Mouse (Mus musculus) liver, embryonic 15.5 days (tissue): ENCODE measurements around the gene Fcgr2b. TPM values are rescaled to one million over a fixed set of nuclear protein-coding genes. Genes with fewer than 3 reads are reported as not detected.
"Not testable (repeated sequence)": the region's sequence is repeated elsewhere in the genome, so short reads cannot be mapped to it uniquely, and the experiment has no call there.

Experiments used
- ATAC-seq: fragments of 200-750 bp; cut with Nextera tagmentation; 2 replicates; pipeline ENCODE4 v1.8.0; 2017; ENCODE audit warnings: moderate number of reproducible peaks, mild to moderate bottlenecking, moderate library complexity; ENCODE audit not compliant: insufficient read depth
- H3K27ac ChIP-seq: fragments of 300-500 bp; sonication (generic); replicated peaks from 2 replicates; pipeline ENCODE4 v1.5.1; 2015; ENCODE audit warnings: mild to moderate bottlenecking, inconsistent platforms
- H3K27me3 ChIP-seq: fragments of 300-500 bp; sonication (generic); 2 replicates; pipeline ENCODE4 v1.6.1; 2015; ENCODE audit warnings: mild to moderate bottlenecking, inconsistent platforms
- H3K36me3 ChIP-seq: fragments of 300-500 bp; sonication (generic); replicated peaks from 2 replicates; pipeline ENCODE4 v1.6.1; 2015; ENCODE audit warnings: moderate library complexity, mild to moderate bottlenecking, inconsistent platforms
- H3K4me1 ChIP-seq: fragments of 300-500 bp; sonication (generic); replicated peaks from 2 replicates; pipeline ENCODE4 v1.6.1; 2015; ENCODE audit warnings: inconsistent platforms
- H3K4me2 ChIP-seq: fragments of 300-500 bp; sonication (generic); 2 replicates; pipeline ENCODE4 v1.6.1; 2015; ENCODE audit warnings: moderate library complexity, mild to moderate bottlenecking, inconsistent platforms
- H3K4me3 ChIP-seq: fragments of 300-500 bp; sonication (generic); replicated peaks from 2 replicates; pipeline ENCODE4 v1.5.1; 2015; ENCODE audit warnings: mild to moderate bottlenecking, inconsistent platforms
- H3K9ac ChIP-seq: fragments of 300-500 bp; sonication (generic); 2 replicates; pipeline ENCODE4 v1.6.1; 2015; ENCODE audit warnings: moderate library complexity, mild to moderate bottlenecking, inconsistent platforms
- H3K9me3 ChIP-seq: fragments of 300-500 bp; sonication (generic); replicated peaks from 2 replicates; pipeline ENCODE4 v1.6.1; 2016; ENCODE audit warnings: inconsistent platforms
- WGBS: fragments of 180-500 bp; shearing (Covaris S2); methylation state at CpG from one replicate; pipeline ENCODE4 v1.1.7; 2015; ENCODE audit warnings: mixed read lengths; ENCODE audit not compliant: insufficient replicate concordance; 5-methylcytosine and 5-hydroxymethylcytosine counted together
- polyA plus RNA-seq: library from polyadenylated mRNA; unstranded; fragments of >200 nt; fragmentation: Nextera tagmentation; extraction: Ambion mirVana; gene quantifications from 2 replicates; pipeline ENCODE4 v1.2.1, GENCODE M21; 2015

Gene Fcgr2b
- polyA plus RNA-seq, 1 experiment from 2014 or later, result 4.8 TPM

DNA sequence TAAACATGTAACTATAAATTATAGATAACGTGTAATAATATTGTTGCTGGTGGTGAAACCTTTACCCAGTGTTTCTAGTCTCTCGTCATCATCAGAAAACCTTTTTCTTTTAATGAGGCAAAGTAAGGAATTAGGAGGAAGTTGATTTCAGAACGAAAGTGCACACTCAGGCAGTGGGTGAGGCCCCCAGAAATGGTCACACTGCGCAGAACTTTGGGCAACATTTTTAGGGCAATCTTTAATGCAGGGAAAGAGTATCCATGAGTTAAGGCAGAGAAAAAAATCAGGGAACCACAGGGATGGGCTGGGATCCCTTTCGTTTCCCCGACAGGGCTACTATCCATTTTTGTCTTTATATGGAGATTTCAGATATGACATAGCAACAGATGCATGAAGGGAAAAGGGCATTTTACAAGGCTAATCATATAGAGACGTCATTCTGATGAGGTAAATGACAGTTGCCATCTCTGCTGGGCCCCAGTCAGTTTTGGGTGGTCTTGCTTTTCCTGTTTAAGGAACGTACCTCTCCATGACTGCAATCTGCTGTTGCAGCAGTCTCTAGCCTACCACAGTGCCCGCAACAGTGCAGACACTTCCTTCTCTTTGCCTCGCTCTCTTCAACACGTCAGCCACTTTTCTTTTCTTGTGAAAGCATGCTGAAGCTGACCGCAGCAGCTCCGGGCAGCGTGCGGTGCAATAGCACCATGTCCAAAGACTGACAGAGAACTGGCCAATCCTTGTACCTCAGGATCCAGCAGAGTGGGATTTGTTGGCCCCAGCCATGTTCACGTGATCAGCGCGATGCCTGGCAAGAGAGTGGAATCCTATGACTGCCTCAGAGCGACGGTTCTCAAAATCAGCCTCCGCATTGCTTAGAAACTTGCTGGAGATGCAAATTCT lies 21.7 kb upstream of the Fcgr2b start:
- H3K27ac ChIP-seq, result peak overlapping the region; percentile 19
- H3K4me2 ChIP-seq, result peak overlapping the region; percentile 47
- ATAC-seq, result peak; percentile 64
- H3K36me3 ChIP-seq, result no peaks in the 10 kb centered on the region
- WGBS, result 20% methylated on average over 21 of the region's 21 CpGs
- 0 out of 2 replicates have a peak, but pooled peaks cover 5% of the 10 kb centered on the region for H3K4me1 ChIP-seq
- peak overlapping the region; percentile 17 for H3K4me3 ChIP-seq
- H3K9ac ChIP-seq, result no peak overlapping the region
- no peaks in the 10 kb centered on the region for H3K9me3 ChIP-seq
- H3K27me3 ChIP-seq, result no peaks in the 10 kb centered on the region

DNA sequence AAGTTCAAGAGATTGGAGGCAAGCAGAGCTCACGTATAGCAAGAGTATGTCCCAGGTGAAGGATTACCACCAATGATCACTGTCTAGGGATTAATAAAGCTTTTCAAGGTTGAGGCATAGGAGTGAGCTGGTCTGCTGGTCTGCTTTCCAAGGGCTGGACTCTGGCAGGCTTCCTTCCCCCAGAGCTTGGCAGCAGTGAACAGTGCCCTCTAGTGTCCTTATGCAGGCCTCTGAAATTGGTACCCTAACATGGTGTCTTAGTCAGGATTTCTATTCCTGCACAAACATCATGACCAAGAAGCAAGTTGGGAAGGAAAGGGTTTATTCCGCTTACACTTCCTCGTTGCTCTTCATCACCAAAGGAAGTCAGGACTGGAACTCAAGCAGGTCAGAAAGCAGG lies 20.4 kb upstream of the Fcgr2b start:
- Histone ChIP-seq H3K27ac (no peak overlapping the region), H3K36me3 (no peaks in the 10 kb centered on the region), H3K4me1 (0 out of 2 replicates have a peak, but pooled peaks cover 5% of the 10 kb centered on the region), H3K27me3 (no peaks in the 10 kb centered on the region), H3K9ac (no peak overlapping the region), H3K4me3 (no peak overlapping the region), H3K4me2 (no peak overlapping the region), H3K9me3 (no peaks in the 10 kb centered on the region)
- WGBS, result 25% methylated on average over 3 of the region's 3 CpGs
- ATAC-seq, result no peak

GRCm38 (mm10) chr1:170996034-170996433 lies 19.7 kb upstream of the Fcgr2b start:
- H3K9me3 ChIP-seq, result no peaks in the 10 kb centered on the region
- H3K4me1 ChIP-seq, result 0 out of 2 replicates have a peak, but pooled peaks cover 5% of the 10 kb centered on the region

GRCm38 (mm10) chr1:170992550-170992949 lies 16.2 kb upstream of the Fcgr2b start:
- Histone ChIP-seq H3K9me3 (no peaks in the 10 kb centered on the region), H3K4me3 (no peak overlapping the region), H3K4me1 (no peaks in the 10 kb centered on the region), H3K9ac (no peak overlapping the region), H3K27me3 (no peaks in the 10 kb centered on the region; the same call in 1 of the 2 replicates), H3K27ac (no peak overlapping the region), H3K36me3 (no peaks in the 10 kb centered on the region), H3K4me2 (no peak overlapping the region)
- 45% methylated on average over 5 of the region's 5 CpGs for WGBS
- ATAC-seq, result no peak

More at GRCm38 (mm10) chr1:170996034-170996433, 19.7 kb upstream of the Fcgr2b start:
- Histone ChIP-seq H3K27ac (no peak overlapping the region), H3K36me3 (no peaks in the 10 kb centered on the region), H3K4me3 (no peak overlapping the region), H3K4me2 (no peak overlapping the region), H3K27me3 (no peaks in the 10 kb centered on the region), H3K9ac (no peak overlapping the region)
- WGBS, result 45% methylated on average over 3 of the region's 3 CpGs
- ATAC-seq, result no peak

DNA sequence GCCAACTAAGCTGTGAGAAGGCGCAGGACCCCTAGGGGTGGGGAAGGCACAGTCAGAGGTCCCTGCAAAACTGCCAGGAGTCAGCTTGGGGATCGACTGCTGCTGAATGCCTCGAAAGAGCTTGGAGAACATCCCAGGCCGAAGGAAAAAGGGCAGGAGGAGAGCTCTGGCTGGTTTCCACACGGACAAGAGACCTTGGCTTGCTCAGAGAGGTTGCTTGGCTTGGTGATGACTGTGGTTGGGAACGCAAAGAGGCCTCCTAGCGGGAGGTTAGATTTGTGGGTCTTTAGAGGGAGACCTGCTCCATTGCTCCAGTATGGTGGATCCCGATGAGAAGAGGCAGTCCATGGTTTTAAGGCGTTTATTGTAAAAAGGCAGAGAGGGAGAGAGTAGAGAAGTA lies 13.3 kb upstream of the Fcgr2b start:
- Histone ChIP-seq H3K27me3 (no peaks in the 10 kb centered on the region; the same call in 1 of the 2 replicates), H3K27ac (no peak overlapping the region), H3K9ac (no peak overlapping the region), H3K4me2 (no peak overlapping the region), H3K36me3 (no peaks in the 10 kb centered on the region), H3K4me3 (no peak overlapping the region), H3K9me3 (no peaks in the 10 kb centered on the region), H3K4me1 (no peaks in the 10 kb centered on the region)
- WGBS, result 58% methylated on average over 9 of the region's 9 CpGs
- ATAC-seq, result no peak

GRCm38 (mm10) chr1:170985861-170986260 lies 9.5 kb upstream of the Fcgr2b start:
- no peaks in the 10 kb centered on the region for H3K9me3 ChIP-seq
- H3K27me3 ChIP-seq, result no peaks in the 10 kb centered on the region; the same call in 1 of the 2 replicates
- no peak overlapping the region for H3K9ac ChIP-seq
- H3K36me3 ChIP-seq, result no peaks in the 10 kb centered on the region
- ATAC-seq, result no peak
- WGBS, result 69% methylated on average over 5 of the region's 5 CpGs
- H3K4me1 ChIP-seq, result no peaks in the 10 kb centered on the region
- no peak overlapping the region for H3K4me3 ChIP-seq
- no peak overlapping the region for H3K27ac ChIP-seq
- no peak overlapping the region for H3K4me2 ChIP-seq

GRCm38 (mm10) chr1:170985092-170985491 lies 8.7 kb upstream of the Fcgr2b start:
- ATAC-seq, result no peak
- WGBS, result 42% methylated on average over 3 of the region's 3 CpGs

DNA sequence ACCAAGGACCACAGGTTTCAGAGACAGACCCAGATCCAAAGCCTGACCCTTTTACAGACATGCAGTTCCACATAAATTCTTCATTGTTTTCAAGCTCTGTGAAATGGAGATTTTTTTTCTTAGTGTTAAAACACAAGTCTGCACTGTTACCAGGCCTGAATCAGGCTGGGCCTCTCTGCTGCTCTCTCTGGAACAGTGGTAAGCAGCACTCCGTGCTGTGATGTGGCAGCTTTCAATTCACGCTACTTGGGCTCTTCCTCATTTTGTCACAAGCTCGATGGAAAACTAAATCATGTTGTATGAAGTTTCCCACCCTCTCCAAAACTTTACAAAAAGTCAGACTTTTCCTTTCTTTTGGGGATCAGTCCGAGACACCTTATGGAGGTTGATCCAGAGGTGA lies 6.7 kb upstream of the Fcgr2b start:
- H3K9me3 ChIP-seq, result no peaks in the 10 kb centered on the region
- H3K9ac ChIP-seq, result no peak overlapping the region
- no peak overlapping the region for H3K27ac ChIP-seq
- no peaks in the 10 kb centered on the region for H3K4me1 ChIP-seq
- ATAC-seq, result no peak
- no peaks in the 10 kb centered on the region for H3K36me3 ChIP-seq
- no peak overlapping the region for H3K4me3 ChIP-seq
- no peaks in the 10 kb centered on the region for H3K27me3 ChIP-seq
- H3K4me2 ChIP-seq, result no peak overlapping the region
- 45% methylated on average over 4 of the region's 4 CpGs for WGBS

More at GRCm38 (mm10) chr1:170985092-170985491, 8.7 kb upstream of the Fcgr2b start:
- Histone ChIP-seq H3K27ac (no peak overlapping the region), H3K9me3 (no peaks in the 10 kb centered on the region), H3K4me2 (no peak overlapping the region), H3K4me3 (no peak overlapping the region), H3K36me3 (no peaks in the 10 kb centered on the region), H3K9ac (no peak overlapping the region), H3K27me3 (no peaks in the 10 kb centered on the region; the same call in 1 of the 2 replicates), H3K4me1 (no peaks in the 10 kb centered on the region)

GRCm38 (mm10) chr1:170982301-170982700 lies 6.0 kb upstream of the Fcgr2b start:
- no peak for ATAC-seq
- Histone ChIP-seq H3K36me3 (no peaks in the 10 kb centered on the region), H3K9me3 (no peaks in the 10 kb centered on the region), H3K27ac (no peak overlapping the region), H3K4me3 (no peak overlapping the region), H3K4me2 (no peak overlapping the region), H3K4me1 (no peaks in the 10 kb centered on the region), H3K9ac (no peak overlapping the region), H3K27me3 (no peaks in the 10 kb centered on the region)
- WGBS, result 59% methylated on average over 2 of the region's 2 CpGs

- not testable (repeated sequence) for H3K27me3 ChIP-seq, H3K4me2 ChIP-seq, H3K9ac ChIP-seq, H3K27ac ChIP-seq, ATAC-seq, H3K36me3 ChIP-seq, H3K4me1 ChIP-seq, H3K9me3 ChIP-seq, H3K4me3 ChIP-seq
- WGBS, result 46% methylated on average over 1 of the region's 1 CpGs
Measured at GRCm38 (mm10) chr1:170981679-170982078, 5.3 kb upstream of the Fcgr2b start.

GRCm38 (mm10) chr1:170978601-170979000 lies 2.3 kb upstream of the Fcgr2b start:
- Histone ChIP-seq H3K27me3 (peaks cover 2% of the 10 kb centered on the region; the same call in 1 of the 2 replicates), H3K9ac (no peak overlapping the region), H3K36me3 (no peaks in the 10 kb centered on the region), H3K27ac (no peak overlapping the region), H3K4me2 (no peak overlapping the region), H3K4me3 (no peak overlapping the region), H3K4me1 (no peaks in the 10 kb centered on the region), H3K9me3 (no peaks in the 10 kb centered on the region)
- WGBS, result 65% methylated on average over 4 of the region's 4 CpGs
- ATAC-seq, result no peak
